Mouse (Mus musculus): ENCODE results near the gene Gm20388. TPM values are rescaled to one million over a fixed set of nuclear protein-coding genes. Genes with fewer than 3 reads are reported as not detected.

The Gm20388 gene
- polyA plus RNA-seq, 1 experiment: 28.1 TPM

DNA sequence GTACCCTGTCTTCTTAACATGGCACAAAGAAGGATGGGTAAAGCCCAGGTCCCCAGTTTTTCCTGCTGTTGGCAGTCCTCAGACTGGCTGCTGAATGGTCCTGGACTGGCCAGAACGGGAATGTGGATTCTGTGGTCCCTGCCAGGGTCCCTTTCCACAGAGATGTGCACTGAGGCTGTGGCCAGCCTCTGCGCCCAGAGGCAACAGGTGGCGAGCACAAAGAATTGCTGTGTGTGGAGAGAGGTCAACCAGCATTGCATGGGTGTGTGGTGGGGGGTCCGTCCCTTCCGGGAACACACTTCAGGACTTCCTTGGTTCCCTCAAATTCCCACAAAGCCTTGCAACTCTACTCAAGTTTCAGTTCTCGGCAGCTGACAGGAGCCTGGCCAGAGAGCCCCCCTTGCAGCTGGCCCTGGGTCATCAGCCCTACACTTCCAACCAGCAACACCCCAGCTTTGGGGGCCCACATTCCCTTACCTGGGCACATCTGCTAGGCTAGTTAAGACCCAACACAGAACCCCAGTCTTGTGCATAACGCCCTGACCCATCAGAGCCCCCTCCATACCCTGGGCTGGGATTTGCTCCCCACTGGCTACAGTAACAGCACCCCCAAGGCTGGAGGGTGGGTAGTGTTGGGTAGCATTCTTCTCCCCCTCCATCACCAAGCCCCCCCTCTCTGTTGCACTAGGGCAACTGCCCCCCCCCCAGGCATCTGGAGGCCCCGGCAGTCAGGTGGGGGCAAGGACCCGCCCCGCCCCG, 2938.7 kb downstream of the Gm20388 start:
- Histone ChIP-seq H3K9ac (ENCODE audit: low read depth, poor library complexity, severe bottlenecking) (no peak overlapping the region), H3K4me3 (ENCODE audit: low read depth, low read length) (no peak overlapping the region), H3K36me3 (ENCODE audit: control insufficient read depth, insufficient read depth, low read length, poor library complexity, severe bottlenecking) (no peaks in the 10 kb centered on the region), H3K4me1 (ENCODE audit: control insufficient read depth, insufficient read depth, low read length) (no peaks in the 10 kb centered on the region), H3K9me3 (replicated peaks; ENCODE audit: control insufficient read depth, insufficient read depth, low read length, poor library complexity, severe bottlenecking) (no peaks in the 10 kb centered on the region), H3K27ac (ENCODE audit: insufficient read depth, low read length) (no peak overlapping the region), H3K27me3 (ENCODE audit: control insufficient read depth, insufficient read depth, low read length, poor library complexity, severe bottlenecking) (no peaks in the 10 kb centered on the region)
- TF ChIP-seq CTCF (IDR thresholded peaks at IDR 0.05; ENCODE audit: low read depth, low read length) (no peak), POLR2A (IDR thresholded peaks at IDR 0.05; ENCODE audit: insufficient read depth, low read length) (no peak), EP300 (IDR thresholded peaks at IDR 0.05; ENCODE audit: insufficient read depth, low read depth, low read length) (no peak)

DNA sequence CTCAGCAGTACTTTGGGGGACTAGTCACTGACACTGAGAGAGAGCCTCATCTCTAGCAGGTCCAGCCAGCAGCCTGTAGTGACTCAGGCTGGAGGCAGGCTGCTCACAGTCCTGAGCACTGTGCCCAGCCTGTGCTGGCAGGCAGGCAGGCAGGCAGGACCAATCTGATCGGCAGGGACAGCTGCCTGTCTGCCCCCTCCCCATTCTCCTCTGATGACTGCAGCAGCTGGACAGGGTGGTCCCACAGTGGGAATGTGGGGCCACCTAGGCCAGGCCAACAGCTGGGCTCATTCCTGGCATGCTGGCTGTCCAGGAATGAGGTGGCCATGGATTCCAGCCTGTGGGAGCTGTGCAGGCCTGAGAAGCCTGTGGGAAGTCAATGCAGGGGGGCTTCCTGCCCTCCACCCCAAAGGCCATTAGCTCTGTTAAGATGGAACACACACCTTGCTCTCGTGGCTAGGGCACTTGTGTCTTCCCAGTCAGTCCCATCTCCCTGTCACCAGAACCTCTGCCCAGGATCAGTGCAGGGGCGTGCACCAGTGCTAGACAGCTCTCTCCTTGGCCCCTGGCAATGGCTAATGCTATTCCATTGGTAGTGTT, 2940.1 kb downstream of the Gm20388 start:
- TF ChIP-seq EP300 (IDR thresholded peaks at IDR 0.05; ENCODE audit: insufficient read depth, low read depth, low read length) (no peak), CTCF (IDR thresholded peaks at IDR 0.05; ENCODE audit: low read depth, low read length) (no peak)
- Histone ChIP-seq H3K4me1 (ENCODE audit: control insufficient read depth, insufficient read depth, low read length) (no peaks in the 10 kb centered on the region), H3K9ac (ENCODE audit: low read depth, poor library complexity, severe bottlenecking) (no peak overlapping the region), H3K27ac (ENCODE audit: insufficient read depth, low read length) (no peak overlapping the region), H3K9me3 (replicated peaks; ENCODE audit: control insufficient read depth, insufficient read depth, low read length, poor library complexity, severe bottlenecking) (no peaks in the 10 kb centered on the region), H3K36me3 (ENCODE audit: control insufficient read depth, insufficient read depth, low read length, poor library complexity, severe bottlenecking) (no peaks in the 10 kb centered on the region), H3K27me3 (ENCODE audit: control insufficient read depth, insufficient read depth, low read length, poor library complexity, severe bottlenecking) (no peaks in the 10 kb centered on the region), H3K4me3 (ENCODE audit: low read depth, low read length) (no peak overlapping the region)

DNA sequence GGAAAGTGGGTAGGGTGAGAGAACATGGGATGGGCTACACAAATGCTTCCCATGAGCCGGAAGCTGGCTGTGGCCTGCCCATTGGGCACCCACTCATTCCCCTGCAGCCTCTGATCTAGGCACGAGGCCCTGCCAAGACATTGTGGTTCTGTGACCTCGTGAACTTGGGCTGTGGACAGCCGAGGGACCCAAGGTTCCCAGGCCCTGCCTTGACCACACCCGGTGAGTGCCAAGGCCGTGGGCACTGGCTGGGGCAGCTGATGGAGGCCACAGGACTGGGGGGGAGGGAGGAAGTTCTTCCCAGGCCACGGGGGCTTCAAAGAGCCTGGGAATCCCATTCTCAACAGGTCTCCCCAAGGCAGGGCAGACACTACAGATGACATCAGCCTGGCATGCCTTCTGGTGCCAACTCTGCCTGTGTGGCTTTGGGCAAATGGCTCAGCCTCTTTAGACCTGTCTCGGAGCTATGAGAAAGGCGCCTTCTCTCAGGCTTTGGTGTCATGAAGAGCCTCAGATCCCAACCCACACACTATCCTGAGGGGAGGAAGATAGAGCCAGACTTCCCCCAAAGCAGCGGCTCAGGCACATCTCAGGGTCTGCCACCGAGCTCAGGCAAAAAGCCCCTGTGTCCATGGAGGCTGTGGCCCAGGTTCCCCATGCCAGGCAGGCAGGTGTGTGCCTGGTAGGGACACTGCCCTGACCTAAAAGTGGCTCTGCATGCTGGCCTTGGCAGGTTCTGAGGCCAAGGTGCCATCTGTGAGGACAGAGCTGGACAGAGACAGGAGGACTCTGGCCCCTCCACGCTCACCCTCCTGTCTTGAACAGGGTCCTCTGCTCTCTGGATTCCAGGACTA, 2941.3 kb downstream of the Gm20388 start:
- Histone ChIP-seq H3K9me3 (replicated peaks; ENCODE audit: control insufficient read depth, insufficient read depth, low read length, poor library complexity, severe bottlenecking) (no peaks in the 10 kb centered on the region), H3K27ac (ENCODE audit: insufficient read depth, low read length) (no peak overlapping the region), H3K4me3 (ENCODE audit: low read depth, low read length) (no peak overlapping the region), H3K36me3 (ENCODE audit: control insufficient read depth, insufficient read depth, low read length, poor library complexity, severe bottlenecking) (no peaks in the 10 kb centered on the region), H3K27me3 (ENCODE audit: control insufficient read depth, insufficient read depth, low read length, poor library complexity, severe bottlenecking) (no peaks in the 10 kb centered on the region), H3K9ac (ENCODE audit: low read depth, poor library complexity, severe bottlenecking) (no peak overlapping the region), H3K4me1 (ENCODE audit: control insufficient read depth, insufficient read depth, low read length) (no peaks in the 10 kb centered on the region)
- TF ChIP-seq EP300 (IDR thresholded peaks at IDR 0.05; ENCODE audit: insufficient read depth, low read depth, low read length): no peak
- no peak for TF ChIP-seq CTCF (IDR thresholded peaks at IDR 0.05; ENCODE audit: low read depth, low read length)
- TF ChIP-seq POLR2A (IDR thresholded peaks at IDR 0.05; ENCODE audit: insufficient read depth, low read length): no peak

DNA sequence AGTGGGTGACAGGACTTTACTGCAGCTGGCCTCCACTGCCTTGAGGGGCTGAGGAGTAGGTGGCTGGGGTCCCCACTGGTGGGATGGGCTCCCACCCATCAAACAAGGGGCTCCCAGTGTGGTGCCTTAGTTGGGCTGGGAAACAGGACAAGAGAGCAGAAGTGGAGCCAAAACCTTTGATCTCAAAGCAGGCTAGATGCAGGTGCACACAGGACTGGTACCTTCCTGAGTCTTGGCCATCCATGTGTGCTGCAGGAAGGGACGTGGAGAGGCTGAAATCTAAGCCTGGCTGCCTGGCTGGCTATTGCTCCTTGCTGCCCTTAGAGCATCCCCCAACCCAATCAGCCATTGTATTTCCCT, 2941.9 kb downstream of the Gm20388 start:
- Histone ChIP-seq H3K27ac (ENCODE audit: insufficient read depth, low read length) (no peak overlapping the region), H3K4me1 (ENCODE audit: control insufficient read depth, insufficient read depth, low read length) (no peaks in the 10 kb centered on the region)
- TF ChIP-seq CTCF (IDR thresholded peaks at IDR 0.05; ENCODE audit: low read depth, low read length) (no peak), EP300 (IDR thresholded peaks at IDR 0.05; ENCODE audit: insufficient read depth, low read depth, low read length) (no peak), POLR2A (IDR thresholded peaks at IDR 0.05; ENCODE audit: insufficient read depth, low read length) (no peak)

DNA sequence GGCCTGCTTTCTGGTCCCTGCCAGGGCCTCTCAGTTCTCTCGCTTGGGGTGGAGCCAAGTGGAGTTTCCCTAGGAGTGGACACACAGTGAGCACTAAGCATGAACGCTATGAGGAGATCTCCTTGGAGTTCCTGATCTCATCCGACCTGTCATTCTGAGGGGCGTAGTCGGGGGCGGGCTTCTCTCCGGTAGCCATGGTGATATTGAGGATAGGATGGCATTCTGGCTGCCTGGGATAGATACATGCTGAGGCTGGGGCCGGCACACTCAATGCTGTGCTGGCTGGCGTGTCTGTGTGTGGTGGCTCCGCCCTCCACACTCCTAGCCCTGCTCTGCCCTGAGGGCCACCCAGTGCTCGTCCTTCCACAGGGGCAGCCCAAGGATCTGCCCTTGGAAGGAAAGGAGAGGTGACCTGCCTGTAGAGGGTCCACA, 2942.7 kb downstream of the Gm20388 start:
- TF ChIP-seq EP300 (IDR thresholded peaks at IDR 0.05; ENCODE audit: insufficient read depth, low read depth, low read length) (no peak), POLR2A (IDR thresholded peaks at IDR 0.05; ENCODE audit: insufficient read depth, low read length) (no peak), CTCF (IDR thresholded peaks at IDR 0.05; ENCODE audit: low read depth, low read length) (no peak)
- H3K27ac ChIP-seq (ENCODE audit: insufficient read depth, low read length): no peak overlapping the region
- H3K9me3 ChIP-seq (replicated peaks; ENCODE audit: control insufficient read depth, insufficient read depth, low read length, poor library complexity, severe bottlenecking): no peaks in the 10 kb centered on the region
- H3K4me3 ChIP-seq (ENCODE audit: low read depth, low read length): no peak overlapping the region
- no peak overlapping the region for H3K9ac ChIP-seq (ENCODE audit: low read depth, poor library complexity, severe bottlenecking)
- H3K36me3 ChIP-seq (ENCODE audit: control insufficient read depth, insufficient read depth, low read length, poor library complexity, severe bottlenecking): no peaks in the 10 kb centered on the region
- no peaks in the 10 kb centered on the region for H3K4me1 ChIP-seq (ENCODE audit: control insufficient read depth, insufficient read depth, low read length)
- no peaks in the 10 kb centered on the region for H3K27me3 ChIP-seq (ENCODE audit: control insufficient read depth, insufficient read depth, low read length, poor library complexity, severe bottlenecking)

More for the DNA sequence above, 2941.9 kb downstream of the Gm20388 start:
- Histone ChIP-seq H3K9me3 (replicated peaks; ENCODE audit: control insufficient read depth, insufficient read depth, low read length, poor library complexity, severe bottlenecking) (no peaks in the 10 kb centered on the region), H3K9ac (ENCODE audit: low read depth, poor library complexity, severe bottlenecking) (no peak overlapping the region), H3K4me3 (ENCODE audit: low read depth, low read length) (no peak overlapping the region), H3K27me3 (ENCODE audit: control insufficient read depth, insufficient read depth, low read length, poor library complexity, severe bottlenecking) (no peaks in the 10 kb centered on the region), H3K36me3 (ENCODE audit: control insufficient read depth, insufficient read depth, low read length, poor library complexity, severe bottlenecking) (no peaks in the 10 kb centered on the region)

All from ES-Bruce4 (cell line).